Mouse (Mus musculus) embryonic fibroblast, embryonic 13.5 days (primary cell): Measurements from ENCODE around the gene St3gal3. TPM values are rescaled to one million over a fixed set of nuclear protein-coding genes. Genes with fewer than 3 reads are reported as not detected.

Experiments
- H3K27ac ChIP-seq: 2 replicates; pipeline ENCODE4 v1.5.1; 2012; ENCODE audit warnings: low read length, control low read depth, inconsistent platforms; ENCODE audit not compliant: insufficient read depth
- H3K4me1 ChIP-seq: 2 replicates; pipeline ENCODE4 v1.6.1; 2011; ENCODE audit warnings: low read length; ENCODE audit not compliant: control insufficient read depth, insufficient read depth
- H3K4me3 ChIP-seq: 2 replicates; pipeline ENCODE4 v1.5.1; 2011; ENCODE audit warnings: mild to moderate bottlenecking, control low read depth, low read length; ENCODE audit not compliant: insufficient read depth
- CTCF ChIP-seq: IDR thresholded peaks from 2 replicates; pipeline ENCODE4 v1.5.1; 2011; ENCODE audit warnings: mild to moderate bottlenecking, control low read depth, low read length, moderate library complexity, borderline replicate concordance; ENCODE audit not compliant: insufficient read depth
- POLR2A ChIP-seq: IDR thresholded peaks from 2 replicates; pipeline ENCODE4 v1.6.1; 2011; ENCODE audit warnings: low read depth, mild to moderate bottlenecking, control low read depth, low read length, moderate library complexity
- polyA plus RNA-seq: library from polyadenylated mRNA; stranded (reverse); fragments of >200 nt; gene quantifications from 2 replicates; pipeline ENCODE4 v1.2.4, GENCODE M21; 2011; ENCODE audit warnings: low read depth; ENCODE audit not compliant: missing spikeins, insufficient read length

Gene St3gal3
- polyA plus RNA-seq, 1 experiment: 21.5 TPM

GRCm38 (mm10) chr4:117982706-117983105, 152.0 kb downstream of the St3gal3 start:
- TF ChIP-seq CTCF: no peak
- TF ChIP-seq POLR2A: no peak
- no peak overlapping the region for H3K4me3 ChIP-seq
- H3K4me1 ChIP-seq: no peaks in the 10 kb centered on the region
- no peak overlapping the region for H3K27ac ChIP-seq

GRCm38 (mm10) chr4:117981518-117981917, 153.2 kb downstream of the St3gal3 start:
- Histone ChIP-seq H3K4me3 (no peak overlapping the region), H3K4me1 (no peaks in the 10 kb centered on the region), H3K27ac (no peak overlapping the region)
- TF ChIP-seq CTCF (no peak), POLR2A (no peak)

GRCm38 (mm10) chr4:117980161-117980560, 154.6 kb downstream of the St3gal3 start:
- Histone ChIP-seq H3K27ac (no peak overlapping the region), H3K4me3 (no peak overlapping the region), H3K4me1 (no peaks in the 10 kb centered on the region)
- TF ChIP-seq POLR2A: no peak
- TF ChIP-seq CTCF: no peak

GRCm38 (mm10) chr4:117979181-117979580, 155.5 kb downstream of the St3gal3 start:
- H3K4me1 ChIP-seq: peaks cover 4% of the 10 kb centered on the region; the same call in 1 of the 2 replicates
- H3K27ac ChIP-seq: no peak overlapping the region
- TF ChIP-seq CTCF (no peak), POLR2A (no peak)
- H3K4me3 ChIP-seq: no peak overlapping the region

- peaks cover 4% of the 10 kb centered on the region; the same call in 1 of the 2 replicates for H3K4me1 ChIP-seq
- no peak overlapping the region for H3K4me3 ChIP-seq
- TF ChIP-seq POLR2A (no peak), CTCF (no peak)
- H3K27ac ChIP-seq: no peak overlapping the region
Measured at GRCm38 (mm10) chr4:117978282-117978681, 156.4 kb downstream of the St3gal3 start.

GRCm38 (mm10) chr4:117977841-117978240, 156.9 kb downstream of the St3gal3 start:
- Histone ChIP-seq H3K4me3 (no peak overlapping the region), H3K27ac (no peak overlapping the region), H3K4me1 (peaks cover 4% of the 10 kb centered on the region; the same call in 1 of the 2 replicates)
- TF ChIP-seq POLR2A (no peak), CTCF (no peak)

GRCm38 (mm10) chr4:117977371-117977770, 157.3 kb downstream of the St3gal3 start:
- H3K27ac ChIP-seq: no peak overlapping the region
- no peak overlapping the region for H3K4me3 ChIP-seq
- peaks cover 4% of the 10 kb centered on the region; the same call in 1 of the 2 replicates for H3K4me1 ChIP-seq
- TF ChIP-seq CTCF (no peak), POLR2A (no peak)

- Histone ChIP-seq H3K27ac (no peak overlapping the region), H3K4me3 (no peak overlapping the region), H3K4me1 (peaks cover 4% of the 10 kb centered on the region; the same call in 1 of the 2 replicates)
- no peak for TF ChIP-seq POLR2A
- TF ChIP-seq CTCF: no peak
Measured at GRCm38 (mm10) chr4:117975820-117976219, 158.9 kb downstream of the St3gal3 start.

GRCm38 (mm10) chr4:117974719-117975118, 160.0 kb downstream of the St3gal3 start:
- no peak overlapping the region for H3K27ac ChIP-seq
- H3K4me1 ChIP-seq: peaks cover 4% of the 10 kb centered on the region; the same call in 1 of the 2 replicates
- H3K4me3 ChIP-seq: no peak overlapping the region
- no peak for TF ChIP-seq POLR2A
- no peak for TF ChIP-seq CTCF

- Histone ChIP-seq H3K4me1 (peaks cover 4% of the 10 kb centered on the region; the same call in 1 of the 2 replicates), H3K27ac (no peak overlapping the region), H3K4me3 (no peak overlapping the region)
- no peak for TF ChIP-seq CTCF
- no peak for TF ChIP-seq POLR2A
Measured at GRCm38 (mm10) chr4:117972999-117973398, 161.7 kb downstream of the St3gal3 start.
